Mouse (Mus musculus) thymus, postnatal 36 days (tissue): ENCODE data around the gene Orai2.
"Not testable (repeated sequence)": the region's sequence is repeated elsewhere in the genome, so short reads cannot be mapped to it uniquely, and the experiment has no call there.

ENCODE experiments used
- DNase-seq, 2 experiments: peaks; one replicate each; pipeline ENCODE4 v3.0.0; 2022; ENCODE audit warnings: mixed read lengths in 2 of 2

The Orai2 gene

GRCm38 (mm10) chr5:136170512-136171362 is at the start of gene Orai2:
Orai2 (minus strand) TSS chr5:136170713.
- DNase-seq, result peak; percentile 92 to 94

- DNase-seq, result no peak
These were observed 48.1 kb upstream of the Orai2 start for GRCm38 (mm10) chr5:136218585-136218984.

GRCm38 (mm10) chr5:136217932-136218381 is 47.4 kb upstream of the Orai2 start:
- DNase-seq, result no peak

- no peak for DNase-seq
These were observed 46.6 kb upstream of the Orai2 start for GRCm38 (mm10) chr5:136217004-136217665.

DNA sequence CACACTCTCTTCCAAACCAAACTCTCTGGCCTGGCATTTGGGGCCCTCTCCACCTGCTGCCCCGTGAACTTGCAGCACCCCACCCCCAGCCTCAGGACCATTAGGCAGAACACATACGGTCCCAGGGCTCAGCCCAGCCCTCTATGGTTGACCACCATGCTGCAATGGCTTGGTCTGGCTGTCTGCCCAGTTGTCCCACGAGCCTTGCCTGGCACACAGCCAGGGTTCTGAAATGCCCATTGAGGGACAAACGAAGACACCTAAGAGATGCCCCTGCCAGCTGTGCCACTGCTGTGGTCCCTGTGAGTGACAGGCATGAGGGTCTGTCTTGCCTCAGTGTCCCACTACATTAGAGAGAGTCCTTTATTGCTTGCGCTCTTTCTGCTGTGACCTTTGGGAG is 45.4 kb upstream of the Orai2 start:
- no peak for DNase-seq

DNA sequence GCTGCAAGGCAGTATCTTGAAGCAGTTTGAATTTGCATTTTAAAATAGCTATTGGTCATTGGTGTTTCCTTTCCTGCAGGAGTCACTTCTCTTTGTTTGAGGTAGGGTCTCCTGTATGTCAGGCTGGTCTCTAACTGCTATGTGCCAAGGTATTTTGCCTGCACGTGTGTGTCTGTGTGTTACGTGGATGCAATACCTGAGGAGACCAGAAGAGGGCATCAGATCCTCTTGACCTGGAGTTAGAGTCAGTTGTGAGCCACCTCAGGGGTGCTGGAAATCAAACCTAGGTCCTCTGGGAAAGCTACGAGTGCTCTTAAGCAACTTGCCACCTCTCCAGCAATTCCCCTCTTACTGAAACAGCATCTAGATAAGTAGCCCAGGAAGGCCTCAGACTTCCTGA is 44.7 kb upstream of the Orai2 start:
- no peak for DNase-seq

DNA sequence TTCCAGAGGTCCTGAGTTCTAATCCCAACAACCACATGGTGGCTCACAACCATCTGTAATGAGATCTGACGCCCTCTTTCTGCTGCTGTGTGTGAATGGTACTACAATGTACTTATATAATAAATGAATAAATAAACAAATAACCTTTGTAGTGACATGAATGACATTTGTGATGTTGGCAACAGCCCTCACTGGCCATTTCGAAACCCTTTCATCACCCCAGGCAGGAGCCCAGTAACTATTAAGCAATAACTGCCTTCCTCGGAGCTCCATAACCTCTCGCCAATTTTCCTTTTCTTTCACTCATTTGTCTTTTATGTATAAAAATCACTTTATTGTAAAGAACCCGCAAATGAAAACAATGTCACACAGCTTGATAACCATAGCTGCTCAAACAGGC is 43.2 kb upstream of the Orai2 start:
- no peak for DNase-seq

- no peak for DNase-seq
These were observed 42.2 kb upstream of the Orai2 start for GRCm38 (mm10) chr5:136212716-136213115.

GRCm38 (mm10) chr5:136211341-136212102 is 41.0 kb upstream of the Orai2 start:
- DNase-seq, result not testable (repeated sequence)

- DNase-seq, result no peak
These were observed 40.0 kb upstream of the Orai2 start for GRCm38 (mm10) chr5:136210549-136210948.

GRCm38 (mm10) chr5:136201832-136202231 is 31.3 kb upstream of the Orai2 start:
- DNase-seq, result peak; percentile 35 to 36

DNA sequence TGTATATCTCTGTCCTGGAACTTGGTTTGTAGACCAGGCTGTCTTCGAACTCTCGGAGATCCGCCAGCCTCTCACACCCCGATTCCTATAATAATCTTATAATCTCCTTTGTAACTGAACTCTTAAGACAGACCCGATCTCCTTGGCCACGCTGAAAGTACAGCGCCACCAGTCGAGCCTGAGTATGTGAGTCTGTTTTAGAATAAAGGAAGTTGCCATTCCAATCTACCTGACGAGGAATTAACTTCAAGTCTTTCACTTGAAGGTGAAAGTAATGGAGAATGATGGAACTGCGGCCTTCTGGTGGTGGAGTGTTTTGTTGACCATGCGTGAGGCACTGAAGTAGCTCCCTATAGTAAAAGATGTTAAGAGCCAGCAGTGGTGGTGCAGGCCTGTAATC is 29.0 kb upstream of the Orai2 start:
- DNase-seq, result no peak

GRCm38 (mm10) chr5:136198474-136199391 is 28.2 kb upstream of the Orai2 start, which contains the start of gene Prkrip1:
Prkrip1 (minus strand) TSS chr5:136198963.
- DNase-seq, result peak; percentile 91 to 92

GRCm38 (mm10) chr5:136191870-136192269 is 21.4 kb upstream of the Orai2 start:
- DNase-seq, result no peak

GRCm38 (mm10) chr5:136186723-136187122 is 16.2 kb upstream of the Orai2 start:
- DNase-seq, result peak; percentile 75 to 76

GRCm38 (mm10) chr5:136183766-136184165 is 13.3 kb upstream of the Orai2 start:
- no peak for DNase-seq

DNA sequence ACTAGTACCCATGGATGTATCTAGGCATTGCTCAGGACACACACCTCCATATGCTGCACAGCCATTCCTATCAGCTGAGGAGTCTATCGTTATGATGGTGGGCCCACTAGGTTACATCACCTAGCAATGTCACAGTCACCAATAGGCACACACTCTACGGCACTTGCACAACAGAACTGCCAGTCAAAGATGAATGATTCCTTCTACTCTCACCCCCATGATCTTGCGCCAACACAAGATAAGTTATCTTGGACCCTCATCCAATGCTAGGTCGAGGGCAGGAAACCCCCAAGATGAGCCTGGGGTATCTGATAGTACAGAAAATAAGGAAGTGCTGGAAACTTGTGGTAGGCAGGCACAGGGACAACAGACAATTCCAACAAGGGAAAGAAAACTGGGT is 12.3 kb upstream of the Orai2 start:
- DNase-seq, result no peak

DNA sequence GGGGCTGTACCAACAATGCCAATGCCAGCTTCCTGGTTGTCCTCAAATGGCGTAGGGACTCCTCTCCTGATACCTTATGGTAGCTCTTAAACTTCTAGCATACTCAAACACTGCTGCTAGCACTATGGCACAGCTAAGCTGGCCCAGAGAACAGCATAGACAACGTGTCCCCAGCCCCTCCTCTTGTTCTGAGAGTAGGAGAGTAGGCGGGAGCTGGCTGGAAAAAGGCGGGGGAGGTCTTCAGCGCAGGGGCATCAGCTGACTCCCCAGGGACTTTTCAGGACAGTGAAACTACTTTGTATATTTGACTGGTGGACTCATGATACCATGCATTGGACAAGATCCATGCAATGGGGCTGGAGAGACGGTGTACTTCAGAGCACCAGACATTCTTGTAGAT is 11.5 kb upstream of the Orai2 start:
- DNase-seq, result no peak

GRCm38 (mm10) chr5:136181197-136181596 is 10.7 kb upstream of the Orai2 start:
- DNase-seq, result no peak

DNA sequence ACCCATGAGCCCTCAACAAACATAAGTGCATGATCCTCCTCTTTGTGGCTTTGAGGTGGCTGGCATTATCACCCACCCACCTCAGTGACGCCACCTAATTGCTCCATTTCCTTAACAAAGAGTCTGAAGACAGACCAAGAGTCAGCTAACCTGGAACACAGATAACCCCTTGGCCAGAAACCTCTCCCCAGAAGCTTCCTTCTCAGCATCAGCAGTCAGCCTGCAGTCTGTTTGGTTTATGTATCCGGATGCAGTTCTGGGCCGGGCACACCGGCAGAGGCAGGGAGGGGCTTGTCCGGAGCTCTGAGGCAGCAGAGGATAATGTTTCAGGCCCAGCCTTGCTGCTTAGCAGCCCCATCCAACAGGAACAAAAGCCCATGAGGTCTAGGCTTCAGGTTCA is 9.1 kb upstream of the Orai2 start:
- DNase-seq, result no peak

- DNase-seq, result peak; percentile 43 to 66
These were observed 3.3 kb upstream of the Orai2 start for GRCm38 (mm10) chr5:136173606-136174463.
